Mouse (Mus musculus): ENCODE results near the gene Rap1gap2.

The Rap1gap2 gene

GRCm38 (mm10) chr11:74610545-74611176 lies at the start of gene Rap1gap2:
Gene Rap1gap2, minus strand, starts transcription at chr11:74610915.
- CTCF ChIA-PET, result interaction anchor here (0.6 kb wide), 1 partner anchor 72 kb away, joined by 3 read pairs; no protein-coding TSS in a partner anchor

GRCm38 (mm10) chr11:74660336-74660735 lies 49.6 kb upstream of the Rap1gap2 start:
- CTCF ChIA-PET, result interaction anchor here (0.6 kb wide), 1 partner anchor 23 kb away, joined by 11 read pairs; no protein-coding TSS in a partner anchor

- CTCF ChIA-PET, result no interaction called here
Measured at GRCm38 (mm10) chr11:74655941-74656340, 45.2 kb upstream of the Rap1gap2 start.

GRCm38 (mm10) chr11:74653385-74653784 lies 42.7 kb upstream of the Rap1gap2 start:
- CTCF ChIA-PET, result interaction anchor here (0.6 kb wide), 1 partner anchor 110 kb away, joined by 3 read pairs; no protein-coding TSS in a partner anchor

- CTCF ChIA-PET, result no interaction called here
Measured at GRCm38 (mm10) chr11:74652791-74653191, 42.1 kb upstream of the Rap1gap2 start.

GRCm38 (mm10) chr11:74650576-74651100 lies 39.9 kb upstream of the Rap1gap2 start:
- CTCF ChIA-PET, result no interaction called here

GRCm38 (mm10) chr11:74649647-74650551 lies 39.2 kb upstream of the Rap1gap2 start:
- CTCF ChIA-PET, result no interaction called here

- CTCF ChIA-PET, result interaction anchor here (0.7 kb wide), 1 partner anchor 10 kb away, joined by 3 read pairs; no protein-coding TSS in a partner anchor
Measured at GRCm38 (mm10) chr11:74649095-74649646, 38.5 kb upstream of the Rap1gap2 start, which contains the start of gene Cluh. Gene Cluh, plus strand, starts transcription at chr11:74649495.

GRCm38 (mm10) chr11:74648676-74649075 lies 38.0 kb upstream of the Rap1gap2 start:
- CTCF ChIA-PET, result interaction anchor here (0.7 kb wide), 1 partner anchor 9 kb away, joined by 3 read pairs; no protein-coding TSS in a partner anchor

- CTCF ChIA-PET, result no interaction called here
Measured at GRCm38 (mm10) chr11:74647966-74648365, 37.3 kb upstream of the Rap1gap2 start.

- CTCF ChIA-PET, result interaction anchor here (0.6 to 1.2 kb wide), 3 partner anchors 9 to 1907 kb away, joined by 3 read pairs; no protein-coding TSS in a partner anchor
Measured at GRCm38 (mm10) chr11:74639628-74640027, 28.9 kb upstream of the Rap1gap2 start.

GRCm38 (mm10) chr11:74638791-74639411 lies 28.2 kb upstream of the Rap1gap2 start:
- CTCF ChIA-PET, result interaction anchor here (1.2 kb wide), 1 partner anchor 10 kb away, joined by 3 read pairs; no protein-coding TSS in a partner anchor

GRCm38 (mm10) chr11:74637971-74638790 lies 27.5 kb upstream of the Rap1gap2 start:
- CTCF ChIA-PET, result no interaction called here

GRCm38 (mm10) chr11:74637486-74637885 lies 26.8 kb upstream of the Rap1gap2 start:
- CTCF ChIA-PET, result interaction anchor here (0.7 kb wide), 1 partner anchor 22 kb away, joined by 11 read pairs; no protein-coding TSS in a partner anchor

- CTCF ChIA-PET, result interaction anchor here (0.6 to 0.9 kb wide), 3 partner anchors 23 to 214 kb away, joined by 3 to 11 read pairs (median 4); no protein-coding TSS in a partner anchor
Measured at GRCm38 (mm10) chr11:74634490-74635275, 24.0 kb upstream of the Rap1gap2 start.

- CTCF ChIA-PET, result no interaction called here
Measured at GRCm38 (mm10) chr11:74631880-74632789, 21.4 kb upstream of the Rap1gap2 start.

- CTCF ChIA-PET, result interaction anchor here (0.8 kb wide), 1 partner anchor 56 kb away, joined by 3 read pairs; no protein-coding TSS in a partner anchor
Measured at GRCm38 (mm10) chr11:74627481-74627880, 16.8 kb upstream of the Rap1gap2 start.

GRCm38 (mm10) chr11:74625333-74625732 lies 14.6 kb upstream of the Rap1gap2 start:
- CTCF ChIA-PET, result no interaction called here
